Mouse (Mus musculus) right cerebral cortex, postnatal 4 days (tissue): ENCODE measurements around the gene Pde11a.
A peak's percentile ranks its signal among the peaks of the same experiment; 100 is the strongest.

Experiments used
- DNase-seq: peaks from one replicate; pipeline ENCODE4 v3.0.0-alpha.2; 2022

The Pde11a gene

DNA sequence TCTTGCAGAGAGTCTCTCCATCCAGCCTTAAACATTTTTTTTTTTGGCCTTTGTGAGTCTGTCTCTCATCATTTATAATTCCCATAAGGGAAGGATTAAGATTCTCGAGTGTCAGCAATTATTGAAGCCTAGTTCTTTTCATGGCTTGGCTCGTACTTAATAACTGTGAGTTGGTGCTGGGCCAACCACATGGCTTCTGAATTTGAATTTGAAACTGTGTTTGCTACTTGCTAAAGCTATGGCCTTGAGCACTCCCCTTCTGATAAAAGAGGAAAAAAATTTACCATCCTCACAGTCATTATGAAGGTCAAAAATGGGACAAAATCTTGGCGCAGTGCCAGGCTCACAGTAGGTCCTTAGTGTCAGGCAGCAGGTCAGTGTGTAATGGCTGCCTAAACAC lies 251.4 kb downstream of the Pde11a start:
- no peak for DNase-seq

DNA sequence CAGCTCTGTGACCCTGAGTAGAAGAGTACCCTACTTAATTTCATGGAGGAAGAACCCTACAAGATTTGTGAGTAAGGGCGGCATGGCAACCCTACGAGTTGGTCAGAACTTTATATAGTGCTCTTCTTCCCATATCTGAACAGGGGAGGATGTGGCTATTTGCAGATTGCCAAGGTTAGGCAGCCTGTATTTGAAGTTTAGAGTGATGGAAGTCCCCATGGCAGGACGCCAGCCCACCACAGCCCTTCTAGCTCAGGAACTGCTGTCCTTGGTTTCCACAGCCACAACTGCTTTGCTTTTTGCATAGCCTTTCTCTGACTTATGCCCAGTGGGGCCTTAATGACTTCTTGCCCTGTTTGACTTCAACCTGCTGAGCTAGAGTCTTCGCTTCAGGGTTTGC lies 253.6 kb downstream of the Pde11a start:
- no peak for DNase-seq

DNA sequence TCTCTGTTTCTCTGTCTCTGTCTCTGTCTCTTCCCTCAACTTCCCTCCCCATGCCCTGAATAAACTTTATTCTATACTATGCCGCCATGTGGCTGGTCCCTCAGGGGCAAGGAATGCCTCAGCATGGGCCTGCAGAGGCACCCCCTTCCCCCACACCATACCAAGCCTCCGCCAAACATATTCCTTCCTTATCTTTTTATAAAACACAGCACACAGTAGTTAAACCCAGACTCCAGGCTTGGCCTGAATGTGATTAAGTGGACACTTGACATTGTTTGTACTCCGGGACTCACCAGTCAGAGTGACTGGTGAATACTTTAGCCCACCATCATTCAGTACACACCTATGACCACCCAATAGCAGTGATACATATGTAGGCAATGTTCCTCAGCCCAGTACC lies 254.7 kb downstream of the Pde11a start:
- DNase-seq, result no peak

- no peak for DNase-seq
Observed at GRCm38 (mm10) chr2:76083396-76083795, 255.2 kb downstream of the Pde11a start.

GRCm38 (mm10) chr2:76081991-76082390 lies 256.6 kb downstream of the Pde11a start:
- DNase-seq, result no peak

- no peak for DNase-seq
Observed at GRCm38 (mm10) chr2:76080549-76080948, 258.0 kb downstream of the Pde11a start.

- DNase-seq, result no peak
Observed at GRCm38 (mm10) chr2:76076838-76077237, 261.7 kb downstream of the Pde11a start.

- no peak for DNase-seq
Observed at GRCm38 (mm10) chr2:76076047-76076446, 262.5 kb downstream of the Pde11a start.

DNA sequence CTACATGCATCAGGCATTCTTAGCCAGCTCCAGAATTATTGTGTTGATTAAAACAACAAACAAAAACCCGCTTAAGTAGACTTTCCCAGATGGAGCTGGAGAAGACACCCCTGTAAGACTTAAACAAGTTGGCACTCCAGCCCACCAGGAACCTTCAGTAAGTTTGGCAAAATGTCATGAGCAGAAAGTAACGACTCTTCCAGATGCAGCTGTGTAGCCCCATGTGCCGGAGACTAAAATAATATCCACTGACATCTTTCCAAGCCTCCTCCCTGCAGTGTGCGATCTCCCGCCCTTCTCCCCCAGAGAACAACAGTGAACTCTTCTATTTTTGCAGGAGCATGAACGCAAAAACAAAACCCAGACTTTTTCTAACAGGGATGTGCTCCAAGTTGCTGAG lies 265.5 kb downstream of the Pde11a start:
- no peak for DNase-seq

DNA sequence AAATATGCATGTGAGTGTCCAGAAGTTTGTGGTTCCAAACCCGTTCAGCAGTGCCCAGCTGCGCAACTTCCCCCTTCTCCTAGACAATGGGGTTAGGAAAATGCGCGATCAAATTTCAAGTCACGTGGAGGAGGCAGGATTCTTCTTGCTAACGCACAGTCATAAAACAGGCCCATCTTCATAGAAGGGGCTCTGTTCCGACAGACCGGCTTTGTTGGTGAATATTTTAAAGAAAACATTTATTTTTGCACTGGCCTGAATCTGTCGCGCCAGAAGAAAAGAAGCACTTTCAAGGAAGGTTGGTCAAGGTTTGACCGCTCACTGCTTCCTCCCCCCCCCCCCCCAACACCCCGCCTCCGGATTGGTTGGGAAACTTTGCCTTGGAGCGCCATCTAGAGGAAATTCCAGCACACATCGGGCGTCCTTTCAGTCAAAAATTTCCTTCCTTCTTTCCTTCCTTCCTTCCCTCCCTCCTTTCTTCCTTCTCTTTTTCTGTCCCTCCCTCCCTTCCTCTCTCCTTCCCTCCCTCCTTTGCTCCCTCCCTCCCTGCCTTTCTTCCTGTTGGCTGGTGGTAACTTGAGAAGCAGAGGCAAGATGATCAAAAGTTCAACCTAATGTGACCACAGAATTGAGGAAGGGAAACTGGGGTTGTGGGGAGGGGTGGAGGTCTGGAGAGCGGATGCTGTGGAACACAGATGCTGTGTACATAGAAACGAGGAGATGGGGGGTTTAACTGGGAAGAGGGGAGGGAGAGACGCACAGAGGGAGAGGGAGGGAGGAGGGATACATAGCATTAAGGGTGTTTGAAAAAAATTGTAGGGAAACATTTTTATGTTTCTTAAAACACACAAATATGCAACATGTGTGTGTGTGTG lies 267.9 kb downstream of the Pde11a start:
- DNase-seq, result peak; percentile 73

DNA sequence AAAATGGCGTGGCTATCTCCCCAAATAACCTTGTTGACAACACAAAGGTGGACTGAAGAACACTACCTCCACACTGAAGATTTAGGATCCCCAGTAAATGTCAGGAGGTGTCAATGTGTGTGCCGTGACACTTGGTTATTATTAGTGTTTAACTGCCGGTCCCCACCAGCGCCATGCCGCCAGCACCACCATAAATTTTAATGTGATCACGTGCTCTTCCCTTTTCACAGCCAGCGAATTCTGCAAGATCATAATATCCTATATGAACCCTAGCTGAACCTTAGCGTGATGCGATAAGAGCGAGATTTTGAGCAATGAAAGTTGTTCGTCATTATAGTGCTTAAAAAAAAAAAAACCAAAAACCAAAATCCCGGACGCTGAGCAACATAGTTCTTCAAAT lies 269.3 kb downstream of the Pde11a start:
- no peak for DNase-seq

GRCm38 (mm10) chr2:76068155-76068554 lies 270.4 kb downstream of the Pde11a start:
- DNase-seq, result no peak

GRCm38 (mm10) chr2:76067144-76067543 lies 271.4 kb downstream of the Pde11a start:
- no peak for DNase-seq

GRCm38 (mm10) chr2:76065292-76065691 lies 273.3 kb downstream of the Pde11a start:
- DNase-seq, result no peak

DNA sequence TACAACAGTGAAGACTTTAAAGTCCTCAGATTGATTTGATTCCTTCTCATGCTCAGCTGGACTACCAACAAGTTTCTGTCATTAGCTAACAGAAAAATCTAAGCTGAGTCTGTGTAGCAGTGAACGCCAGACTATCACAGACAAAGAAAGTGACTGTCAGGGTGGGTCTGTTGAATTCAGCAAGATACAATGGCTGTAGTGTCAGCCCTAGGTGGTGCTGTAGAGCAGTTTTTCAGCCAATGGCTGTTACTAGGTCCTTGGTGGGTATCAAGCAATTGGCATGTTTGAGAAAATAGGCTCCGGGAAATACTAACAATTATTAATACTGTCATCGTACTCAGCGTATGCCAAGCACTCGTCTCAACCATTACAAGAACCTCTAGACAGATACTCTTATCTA lies 274.5 kb downstream of the Pde11a start:
- DNase-seq, result peak; percentile 13

DNA sequence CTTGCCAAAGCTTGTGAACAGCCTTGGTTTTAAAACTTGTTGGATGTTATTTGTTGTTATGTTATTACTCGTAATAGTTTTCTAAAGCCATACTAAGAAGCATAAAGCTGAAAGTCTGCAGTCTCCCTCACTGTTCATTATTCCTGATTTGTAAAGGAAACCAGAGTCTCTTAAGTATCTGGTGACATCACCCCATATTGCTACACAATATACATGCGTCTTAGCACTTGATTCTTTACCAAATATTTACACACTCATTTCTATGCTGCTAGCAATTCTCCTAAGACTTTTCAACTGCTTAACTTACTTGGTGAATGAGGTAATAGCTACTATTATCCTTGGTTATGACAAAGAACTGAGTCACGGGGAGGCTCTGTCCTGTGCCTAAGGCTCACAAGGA lies 278.4 kb downstream of the Pde11a start:
- DNase-seq, result no peak

GRCm38 (mm10) chr2:76059595-76059994 lies 279.0 kb downstream of the Pde11a start:
- DNase-seq, result no peak

DNA sequence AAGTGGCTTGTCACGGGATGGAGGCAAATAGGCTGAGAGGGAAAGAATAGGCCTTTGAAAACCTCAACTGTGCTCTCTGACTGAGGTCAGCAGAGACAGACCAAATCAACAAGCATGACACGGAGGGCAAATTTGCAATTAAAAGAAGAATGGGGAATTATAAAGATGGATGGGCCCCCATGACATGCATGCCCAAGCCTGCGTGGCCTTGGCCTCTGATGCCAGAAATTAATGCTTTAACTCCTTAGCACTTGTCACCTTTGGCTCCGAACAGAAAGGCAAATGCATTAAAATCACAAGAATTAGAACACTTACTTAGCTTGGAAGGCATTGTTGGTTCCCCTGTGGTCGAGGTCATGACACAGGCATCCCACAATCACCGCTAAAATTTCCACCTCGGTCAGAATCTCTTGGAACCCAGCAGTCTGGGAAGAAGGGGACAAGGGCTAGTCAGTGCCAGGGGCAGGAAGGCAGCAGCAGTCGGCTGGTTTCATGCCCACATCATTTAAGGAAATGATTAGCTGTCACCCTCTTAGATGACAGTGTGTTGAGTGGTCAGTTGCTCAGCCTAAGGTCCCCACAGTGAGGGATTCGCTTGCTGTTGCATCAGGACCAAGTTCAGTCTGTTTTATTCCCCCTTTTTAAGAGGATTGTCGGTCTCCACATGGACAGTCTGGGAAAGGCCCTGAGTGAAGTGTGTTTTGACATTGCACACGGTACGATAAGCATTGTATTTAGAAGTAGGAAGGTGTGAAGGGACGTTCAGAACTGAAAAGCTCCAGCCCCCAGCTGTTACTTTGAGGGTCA lies 279.7 kb downstream of the Pde11a start:
- DNase-seq, result no peak

GRCm38 (mm10) chr2:76057555-76057954 lies 281.0 kb downstream of the Pde11a start:
- no peak for DNase-seq

DNA sequence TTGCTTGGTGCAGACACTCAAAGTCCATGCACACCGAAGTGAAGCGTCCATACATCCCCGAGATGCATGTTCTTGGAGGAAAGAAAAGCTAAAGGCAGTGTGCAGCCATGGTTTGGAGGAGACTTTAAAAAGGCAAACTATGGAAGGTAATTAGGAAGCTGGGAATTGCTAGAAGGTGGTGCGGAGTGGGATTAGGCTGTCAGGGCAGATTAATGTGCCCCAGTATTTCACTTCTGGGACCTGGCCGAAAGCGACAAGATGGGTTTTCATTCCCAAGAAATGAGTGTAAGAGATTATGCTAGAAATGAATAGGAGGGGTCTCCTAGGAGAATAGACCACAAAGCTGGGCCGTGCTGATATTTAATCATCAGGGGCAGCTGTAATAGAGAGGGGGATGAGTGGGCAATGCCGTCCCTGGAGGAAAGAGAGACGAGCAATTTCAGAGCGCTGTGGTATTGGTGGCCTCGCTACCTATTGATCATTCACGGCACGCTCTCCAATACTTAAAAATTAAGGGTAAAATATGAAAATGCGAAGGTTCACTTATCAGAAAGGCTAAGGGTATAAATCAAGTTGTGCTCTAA lies 284.7 kb downstream of the Pde11a start:
- no peak for DNase-seq

- no peak for DNase-seq
Observed at GRCm38 (mm10) chr2:76052897-76053505, 285.6 kb downstream of the Pde11a start.

DNA sequence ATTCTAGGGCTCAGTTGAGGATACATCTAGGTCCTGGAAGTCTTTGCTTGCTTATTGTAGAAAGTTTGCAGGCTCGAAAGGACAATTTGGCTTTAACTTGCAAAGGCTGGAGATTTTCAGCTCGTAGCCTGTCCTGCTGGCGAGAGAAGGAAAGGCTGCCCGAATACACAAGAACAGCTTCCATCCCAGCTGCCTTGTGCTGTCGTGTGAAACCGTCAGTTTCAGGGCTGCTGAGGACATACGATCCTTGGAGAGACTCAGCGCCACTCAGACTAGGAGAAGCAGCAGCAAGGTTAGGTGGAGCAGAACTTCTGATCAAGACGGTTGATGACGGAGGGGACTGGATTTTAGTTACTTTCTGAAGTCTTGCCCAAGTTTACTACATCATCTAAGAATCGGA lies 287.2 kb downstream of the Pde11a start:
- DNase-seq, result no peak

DNA sequence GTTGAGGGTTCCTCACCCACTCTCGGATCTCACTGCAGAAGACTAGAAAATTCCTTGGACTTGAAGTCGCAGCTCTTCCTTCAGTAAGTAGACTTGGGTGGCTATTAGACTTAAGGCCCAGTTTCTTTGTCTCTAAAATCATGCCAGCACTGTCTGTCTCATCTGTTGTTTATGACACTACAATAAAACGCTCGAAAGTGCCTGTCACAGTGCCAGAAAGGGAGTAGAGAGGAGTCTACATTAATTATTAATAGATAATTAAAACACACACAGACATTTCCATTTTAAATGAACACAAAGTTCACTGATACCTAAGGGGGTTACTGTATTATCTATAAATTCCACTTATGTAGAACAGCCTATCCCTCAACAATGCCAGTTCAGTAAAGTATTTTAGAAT lies 287.7 kb downstream of the Pde11a start:
- DNase-seq, result no peak
